8 mouse cellular contexts compared by ENCODE assay signal in the genomic region with DNA sequence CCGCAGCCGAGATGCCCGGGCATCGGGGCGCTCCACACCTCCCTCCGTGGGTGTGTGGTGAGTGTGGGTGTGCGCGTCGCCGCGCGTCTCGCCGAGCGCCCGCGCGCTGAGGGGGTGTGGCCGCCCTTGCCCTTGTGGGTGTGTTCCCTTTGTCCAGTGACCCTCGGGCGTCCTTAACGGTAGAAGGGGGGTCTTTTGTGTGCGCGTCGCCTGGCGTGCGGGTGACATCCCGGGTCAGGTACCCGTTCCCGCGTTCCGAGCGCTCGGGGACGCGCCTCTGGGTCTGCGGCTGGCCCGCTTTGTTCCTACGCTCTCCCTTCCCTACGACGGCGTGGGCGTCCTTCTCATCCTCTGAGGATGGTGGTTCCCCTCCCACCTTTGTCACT. TPM values are rescaled to one million over a fixed set of nuclear protein-coding genes. Genes with fewer than 3 reads are reported as not detected.
DNase-seq lines count a peak whose midpoint lies in the region; ATAC-seq and TF ChIP-seq lines count a peak whose summit lies in the region.

No protein-coding gene starts in this region.

- no peaks in the 10 kb centered on the region for H3K36me3 ChIP-seq in neural tube, embryonic 11.5 days (ENCODE audit: control insufficient read depth, insufficient read depth, low read length)
- H3K36me3 ChIP-seq in intestine, embryonic 15.5 days = no peaks in the 10 kb centered on the region
- H3K36me3 ChIP-seq in midbrain, embryonic 16.5 days (ENCODE audit: control insufficient read depth, insufficient read depth, low read length) = no peaks in the 10 kb centered on the region
- no peaks in the 10 kb centered on the region for H3K36me3 ChIP-seq in testis, adult 2 months (ENCODE audit: control insufficient read depth, insufficient read depth, low read length)

- WGBS in neural tube, embryonic 11.5 days = under 1% methylated on average over 40 of the region's 43 CpGs
- WGBS in intestine, embryonic 15.5 days = under 1% methylated on average over 43 of the region's 43 CpGs
- WGBS in midbrain, embryonic 16.5 days = 0% methylated on average over 40 of the region's 43 CpGs

- DNase-seq in neural tube, embryonic 11.5 days (ENCODE audit: low spot score) = no peak
- DNase-seq in neural tube, embryonic 10.5 days (ENCODE audit: extremely low spot score, low spot score) = no peak
- peak; percentile 87 to 89 for DNase-seq in cerebellum, postnatal 10 days
- DNase-seq in gastrocnemius, adult 2 months = peak; percentile 80
- DNase-seq in liver = peak; percentile 75

- peak; percentile 66 for ATAC-seq in neural tube, embryonic 11.5 days (ENCODE audit: insufficient read depth, low FRiP score, low TSS enrichment)
- peak; percentile 85 for ATAC-seq in intestine, embryonic 15.5 days
- peak; percentile 58 for ATAC-seq in midbrain, embryonic 16.5 days

- no peaks in the 10 kb centered on the region for H3K9me3 ChIP-seq in neural tube, embryonic 11.5 days (ENCODE audit: control insufficient read depth, low read length)
- no peaks in the 10 kb centered on the region for H3K9me3 ChIP-seq in intestine, embryonic 15.5 days
- H3K9me3 ChIP-seq in midbrain, embryonic 16.5 days (replicated peaks; ENCODE audit: control insufficient read depth, low read length, poor library complexity, severe bottlenecking) = no peaks in the 10 kb centered on the region

- H3K27ac ChIP-seq in neural tube, embryonic 11.5 days (ENCODE audit: low read depth, low read length) = peak overlapping the region; percentile 87
- H3K27ac ChIP-seq in gastrocnemius, adult 2 months = peak overlapping the region; percentile 99
- H3K27ac ChIP-seq in intestine, embryonic 15.5 days = peak overlapping the region; percentile 99
- peak overlapping the region; percentile 100 for H3K27ac ChIP-seq in midbrain, embryonic 16.5 days (ENCODE audit: low read length)
- peak overlapping the region; percentile 92 for H3K27ac ChIP-seq in testis, adult 2 months (ENCODE audit: control insufficient read depth, insufficient read depth, low read depth, low read length)

- H3K4me1 ChIP-seq in neural tube, embryonic 11.5 days (ENCODE audit: control insufficient read depth, insufficient read depth, low read length) = peaks cover 10% of the 10 kb centered on the region
- 0 out of 2 replicates have a peak, but pooled peaks cover 2% of the 10 kb centered on the region for H3K4me1 ChIP-seq in intestine, embryonic 15.5 days (replicated peaks)
- H3K4me1 ChIP-seq in midbrain, embryonic 16.5 days (ENCODE audit: control insufficient read depth, insufficient read depth, low read length) = peaks cover 35% of the 10 kb centered on the region
- peaks cover 5% of the 10 kb centered on the region for H3K4me1 ChIP-seq in testis, adult 2 months (ENCODE audit: control insufficient read depth, insufficient read depth, low read length)

- intact Hi-C loops in gastrocnemius, adult 2 months (cut with DNase I) = loop anchor here (5.0 kb wide), 2 partner anchors 59 to 156 kb away; partner anchors contain the start of genes Hlcs and Vps26c

- peak overlapping the region; percentile 92 for H3K4me3 ChIP-seq in neural tube, embryonic 11.5 days (ENCODE audit: low read depth, low read length)
- peak overlapping the region; percentile 91 for H3K4me3 ChIP-seq in gastrocnemius, adult 2 months
- peak overlapping the region; percentile 92 for H3K4me3 ChIP-seq in intestine, embryonic 15.5 days (replicated peaks)
- H3K4me3 ChIP-seq in midbrain, embryonic 16.5 days (ENCODE audit: low read depth, low read length) = peak overlapping the region; percentile 89
- H3K4me3 ChIP-seq in testis, adult 2 months (ENCODE audit: control insufficient read depth, low read depth, low read length) = peak overlapping the region; percentile 89

- no peak for TF ChIP-seq CTCF in gastrocnemius, adult 2 months (IDR thresholded peaks at IDR 0.05)
- no peak for TF ChIP-seq CTCF in testis, adult 2 months (IDR thresholded peaks at IDR 0.05; ENCODE audit: control insufficient read depth, insufficient read depth, insufficient replicate concordance, low read depth, low read length)

- no peaks in the 10 kb centered on the region for H3K27me3 ChIP-seq in neural tube, embryonic 11.5 days (ENCODE audit: control insufficient read depth, insufficient read depth, low read length)
- no peaks in the 10 kb centered on the region for H3K27me3 ChIP-seq in intestine, embryonic 15.5 days (replicated peaks)
- H3K27me3 ChIP-seq in midbrain, embryonic 16.5 days (ENCODE audit: control insufficient read depth, insufficient read depth, low read depth, low read length) = no peaks in the 10 kb centered on the region
- H3K27me3 ChIP-seq in testis, adult 2 months (ENCODE audit: control insufficient read depth, insufficient read depth, low read length) = no peaks in the 10 kb centered on the region

- TF ChIP-seq POLR2A in testis, adult 2 months (IDR thresholded peaks at IDR 0.05; ENCODE audit: control insufficient read depth, low read depth, low read length) = no peak; the same call in 1 of the 2 replicates

- peak overlapping the region; percentile 97 for H3K9ac ChIP-seq in neural tube, embryonic 11.5 days (ENCODE audit: low read length)
- peak overlapping the region; percentile 97 for H3K9ac ChIP-seq in intestine, embryonic 15.5 days
- H3K9ac ChIP-seq in midbrain, embryonic 16.5 days (ENCODE audit: low read depth, low read length) = peak overlapping the region; percentile 100

- peak overlapping the region; percentile 60 for H3K4me2 ChIP-seq in neural tube, embryonic 11.5 days (ENCODE audit: low read depth)
- peak overlapping the region; percentile 61 for H3K4me2 ChIP-seq in intestine, embryonic 15.5 days (replicated peaks)
- peak overlapping the region; percentile 65 for H3K4me2 ChIP-seq in midbrain, embryonic 16.5 days (ENCODE audit: low read length)

RNA-seq across cellular contexts. Expression of gene Ttc3, which starts 0.5 kb away (rescaled TPM):
- polyA plus RNA-seq in neural tube, embryonic 11.5 days (2014; fragmentation: Nextera tagmentation; extraction: Ambion mirVana) = 454 and 471 TPM in 2 replicates
- 10 to 100 TPM; 54.4 to 55.3 TPM for total RNA-seq in gastrocnemius, adult 2 months (2021)
- polyA plus RNA-seq in intestine, embryonic 15.5 days (2015; fragmentation: Nextera tagmentation; extraction: Ambion mirVana) = 134 and 183 TPM in 2 replicates
- polyA plus RNA-seq in midbrain, embryonic 16.5 days (2015; fragmentation: Nextera tagmentation; extraction: Ambion mirVana) = 1,007 and 1,053 TPM in 2 replicates
- polyA plus RNA-seq in testis, adult 2 months (2012; rRNA removed) = 10.2 and 10.7 TPM in 2 replicates

RNA-seq across cellular contexts. Expression of gene Pigp, which starts 0.7 kb away (rescaled TPM):
- polyA plus RNA-seq in neural tube, embryonic 11.5 days (2014; fragmentation: Nextera tagmentation; extraction: Ambion mirVana) = 73.6 and 74.6 TPM in 2 replicates
- 100 to 1,000 TPM; 149 to 161 TPM for total RNA-seq in gastrocnemius, adult 2 months (2021)
- polyA plus RNA-seq in intestine, embryonic 15.5 days (2015; fragmentation: Nextera tagmentation; extraction: Ambion mirVana) = 120 and 124 TPM in 2 replicates
- 113 and 135 TPM in 2 replicates for polyA plus RNA-seq in midbrain, embryonic 16.5 days (2015; fragmentation: Nextera tagmentation; extraction: Ambion mirVana)
- 14.3 and 19.4 TPM in 2 replicates for polyA plus RNA-seq in testis, adult 2 months (2012; rRNA removed)

RNA-seq across cellular contexts. Expression of gene Ripply3, which starts 42.7 kb away (rescaled TPM):
- polyA plus RNA-seq in neural tube, embryonic 11.5 days (2014; fragmentation: Nextera tagmentation; extraction: Ambion mirVana) = 5.2 and 5.9 TPM in 2 replicates
- 1 to 10 TPM in 1 of 2 experiments, under 1 TPM in 1; 0.59 to 1.0 TPM for total RNA-seq in gastrocnemius, adult 2 months (2021)
- polyA plus RNA-seq in intestine, embryonic 15.5 days (2015; fragmentation: Nextera tagmentation; extraction: Ambion mirVana) = 4.4 and 4.7 TPM in 2 replicates
- polyA plus RNA-seq in midbrain, embryonic 16.5 days (2015; fragmentation: Nextera tagmentation; extraction: Ambion mirVana) = 0.46 and 1.2 TPM in 2 replicates
- 0.06 TPM in 1 of 2 replicates, not detected in the other for polyA plus RNA-seq in testis, adult 2 months (2012; rRNA removed)

RNA-seq across cellular contexts. Expression of gene Hlcs, which starts 57.5 kb away (rescaled TPM):
- 9.4 and 9.8 TPM in 2 replicates for polyA plus RNA-seq in neural tube, embryonic 11.5 days (2014; fragmentation: Nextera tagmentation; extraction: Ambion mirVana)
- 10 to 100 TPM in 1 of 2 experiments, 1 to 10 TPM in 1; 7.5 to 10.3 TPM for total RNA-seq in gastrocnemius, adult 2 months (2021)
- 7.7 and 8.3 TPM in 2 replicates for polyA plus RNA-seq in intestine, embryonic 15.5 days (2015; fragmentation: Nextera tagmentation; extraction: Ambion mirVana)
- 8.6 and 10.4 TPM in 2 replicates for polyA plus RNA-seq in midbrain, embryonic 16.5 days (2015; fragmentation: Nextera tagmentation; extraction: Ambion mirVana)
- 3.5 TPM in 2 replicates for polyA plus RNA-seq in testis, adult 2 months (2012; rRNA removed)

Comparison
In these comparisons a context has a peak if more than half of its experiments do, and no peak if none do; other contexts are left out.
1. DNase-seq: peak in cerebellum, postnatal 10 days (2 of 2), gastrocnemius, adult 2 months (single experiment) and liver (single experiment); none in neural tube, embryonic 11.5 days (single experiment) and neural tube, embryonic 10.5 days (single experiment).
2. RNA of gene Ttc3, which starts 0.5 kb away (polyA plus RNA-seq): 1,007 to 1,053 TPM in midbrain, embryonic 16.5 days, 454 to 471 TPM in neural tube, embryonic 11.5 days and 134 to 183 TPM in intestine, embryonic 15.5 days; 10.2 to 10.7 TPM in testis, adult 2 months; every median in the first group is over 10 times any median in the second.
3. Peak in every context shown above with its lines, with median percentiles within 50 percentile points of each other: ATAC-seq, H3K27ac ChIP-seq, H3K4me2 ChIP-seq, H3K4me3 ChIP-seq and H3K9ac ChIP-seq.